Comparison of ENCODE assay signal across 24 mouse cellular contexts in the genomic region with DNA sequence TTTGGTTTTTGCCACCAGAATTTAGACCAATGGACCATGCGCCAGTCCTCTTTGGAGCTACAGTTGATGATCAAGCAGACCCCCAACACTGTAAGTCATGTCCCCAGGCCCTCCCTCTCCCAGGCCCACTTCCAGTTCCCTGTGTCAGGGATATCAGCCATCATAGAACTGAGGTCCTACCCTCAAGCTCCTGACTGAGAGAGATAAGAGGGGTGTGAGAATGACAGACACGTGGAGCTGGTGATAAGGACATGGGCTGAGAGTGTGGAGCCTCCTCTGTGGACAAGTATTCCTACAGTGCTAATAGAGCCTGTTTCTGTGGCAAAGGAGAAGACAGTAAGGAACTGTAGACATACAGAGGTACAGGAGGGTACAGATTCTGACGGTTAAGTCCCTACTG. TPM values are rescaled to one million over a fixed set of nuclear protein-coding genes. Genes with fewer than 3 reads are reported as not detected.
DNase-seq lines count a peak whose midpoint lies in the region; ATAC-seq and TF ChIP-seq lines count a peak whose summit lies in the region.
"Had no signal": no experiment of that assay in that cellular context is flagged by ENCODE, and none has a peak within 500 bp of the region (broad histone marks: within the 10 kb centered on the region; RNA-seq: fewer than 3 reads in every experiment).

No protein-coding gene starts in this region.

- peaks cover 96% of the 10 kb centered on the region for H3K36me3 ChIP-seq in kidney, embryonic 15.5 days
- 0 out of 2 replicates have a peak, but pooled peaks cover 4% of the 10 kb centered on the region for H3K36me3 ChIP-seq in intestine, embryonic 16.5 days (ENCODE audit: control insufficient read depth, insufficient read depth, low read length)
- no peaks in the 10 kb centered on the region; the same call in none of the 2 replicates for H3K36me3 ChIP-seq in midbrain, embryonic 11.5 days (ENCODE audit: control insufficient read depth, insufficient read depth, low read length)

- no peak for TF ChIP-seq POLR2A in cerebellum, adult 2 months (IDR thresholded peaks at IDR 0.05; ENCODE audit: borderline replicate concordance, insufficient read depth, low read length)

- no peaks in the 10 kb centered on the region for H3K9me3 ChIP-seq in kidney, embryonic 15.5 days (replicated peaks)
- no peaks in the 10 kb centered on the region for H3K9me3 ChIP-seq in intestine, embryonic 16.5 days (ENCODE audit: control insufficient read depth, low read length)
- H3K9me3 ChIP-seq in midbrain, embryonic 11.5 days (ENCODE audit: control insufficient read depth, low read length) = no peaks in the 10 kb centered on the region
- H3K9me3 ChIP-seq: embryonic facial prominence, embryonic 13.5 days; forebrain, embryonic 12.5 days; limb, embryonic 15.5 days; midbrain, embryonic 10.5 days had no signal

- WGBS in kidney, embryonic 15.5 days = 85% methylated on average over 3 of the region's 3 CpGs
- WGBS in intestine, embryonic 16.5 days = 81% methylated on average over 3 of the region's 3 CpGs
- WGBS in midbrain, embryonic 11.5 days = 91% methylated on average over 3 of the region's 3 CpGs
- WGBS in cerebellum, adult 2 months = 86% methylated on average over 3 of the region's 3 CpGs

- no peak for DNase-seq in kidney, adult 18-20 months
- DNase-seq in c-Kit-negative CD71-positive TER-119-positive erythroid progenitor cells, embryonic 14.5 days (ENCODE audit: low read depth, low spot score) = peak; percentile 72
- no peak for DNase-seq in midbrain, embryonic 11.5 days (ENCODE audit: low spot score, missing footprints)
- DNase-seq in cerebellum, adult 2 months = no peak
- DNase-seq: adrenal gland, postnatal 10 days; cerebellum, postnatal 25 days; heart, postnatal 4 days; kidney, postnatal 25 days; lung, postnatal 14 days; thymus, adult 18-20 months had no signal

- ATAC-seq in kidney, embryonic 15.5 days (replicated peaks; ENCODE audit: low FRiP score) = peak; percentile 62; the same call in 1 of the 2 replicates
- ATAC-seq in intestine, embryonic 16.5 days = peak; percentile 79
- ATAC-seq in megakaryocyte progenitor cell, adult 5-6 weeks (replicated peaks; ENCODE audit: poor library complexity) = peak; percentile 92
- ATAC-seq in midbrain, embryonic 11.5 days (ENCODE audit: low FRiP score) = no peak
- ATAC-seq: inflammation-experienced regulatory T-cells, adult 6 months had no signal

- no peak overlapping the region for H3K4me3 ChIP-seq in kidney, embryonic 15.5 days (replicated peaks)
- H3K4me3 ChIP-seq in intestine, embryonic 16.5 days (ENCODE audit: low read length) = no peak overlapping the region
- no peak overlapping the region for H3K4me3 ChIP-seq in midbrain, embryonic 11.5 days (ENCODE audit: low read depth, low read length)
- no peak overlapping the region for H3K4me3 ChIP-seq in cerebellum, adult 2 months (replicated peaks; ENCODE audit: insufficient read depth, low read depth, low read length)
- H3K4me3 ChIP-seq: embryonic facial prominence, embryonic 13.5 days; forebrain, embryonic 12.5 days; limb, embryonic 15.5 days; midbrain, embryonic 10.5 days had no signal

- no peak overlapping the region for H3K27ac ChIP-seq in kidney, embryonic 15.5 days
- no peak overlapping the region for H3K27ac ChIP-seq in intestine, embryonic 16.5 days (ENCODE audit: low read length)
- no peak overlapping the region for H3K27ac ChIP-seq in midbrain, embryonic 11.5 days (ENCODE audit: low read depth, low read length)
- H3K27ac ChIP-seq in cerebellum, adult 2 months (ENCODE audit: insufficient read depth, low read length) = no peak overlapping the region
- H3K27ac ChIP-seq: embryonic facial prominence, embryonic 13.5 days; forebrain, embryonic 12.5 days; limb, embryonic 15.5 days; midbrain, embryonic 10.5 days had no signal

- no peak for TF ChIP-seq CTCF in cerebellum, adult 2 months (IDR thresholded peaks at IDR 0.05; ENCODE audit: borderline replicate concordance, insufficient read depth, low read depth, low read length)

- H3K4me1 ChIP-seq in kidney, embryonic 15.5 days = no peaks in the 10 kb centered on the region
- no peaks in the 10 kb centered on the region for H3K4me1 ChIP-seq in intestine, embryonic 16.5 days (ENCODE audit: control insufficient read depth, insufficient read depth, low read length)
- no peaks in the 10 kb centered on the region for H3K4me1 ChIP-seq in midbrain, embryonic 11.5 days (ENCODE audit: control insufficient read depth, insufficient read depth, low read length)
- H3K4me1 ChIP-seq in cerebellum, adult 2 months (ENCODE audit: control insufficient read depth, insufficient read depth, low read length) = no peaks in the 10 kb centered on the region
- H3K4me1 ChIP-seq: embryonic facial prominence, embryonic 13.5 days; forebrain, embryonic 12.5 days; limb, embryonic 15.5 days; midbrain, embryonic 10.5 days had no signal

- peaks cover 9% of the 10 kb centered on the region; the same call in 1 of the 2 replicates for H3K27me3 ChIP-seq in kidney, embryonic 15.5 days
- no peaks in the 10 kb centered on the region for H3K27me3 ChIP-seq in intestine, embryonic 16.5 days (replicated peaks; ENCODE audit: control insufficient read depth, insufficient read depth, low read length)
- H3K27me3 ChIP-seq in midbrain, embryonic 11.5 days (ENCODE audit: control insufficient read depth, insufficient read depth, low read length) = no peaks in the 10 kb centered on the region
- H3K27me3 ChIP-seq in cerebellum, adult 2 months (ENCODE audit: control insufficient read depth, insufficient read depth, low read length) = no peaks in the 10 kb centered on the region

- no peak overlapping the region for H3K9ac ChIP-seq in kidney, embryonic 15.5 days
- no peak overlapping the region for H3K9ac ChIP-seq in intestine, embryonic 16.5 days (ENCODE audit: low read depth, low read length)
- no peak overlapping the region for H3K9ac ChIP-seq in midbrain, embryonic 11.5 days (ENCODE audit: low read length)
- H3K9ac ChIP-seq: embryonic facial prominence, embryonic 13.5 days; forebrain, embryonic 12.5 days; limb, embryonic 15.5 days had no signal

- no peak overlapping the region for H3K4me2 ChIP-seq in kidney, embryonic 15.5 days
- H3K4me2 ChIP-seq in intestine, embryonic 16.5 days (ENCODE audit: low read depth, low read length) = no peak overlapping the region
- H3K4me2 ChIP-seq in midbrain, embryonic 11.5 days = no peak overlapping the region
- H3K4me2 ChIP-seq: embryonic facial prominence, embryonic 13.5 days; forebrain, embryonic 12.5 days; limb, embryonic 15.5 days had no signal

RNA-seq across cellular contexts. Expression of a gene that starts 11.4 kb away (rescaled TPM):
- polyA plus RNA-seq in kidney, embryonic 15.5 days (2015; fragmentation: Nextera tagmentation; extraction: Ambion mirVana) = 4.8 and 5.3 TPM in 2 replicates
- 3.6 and 4.1 TPM in 2 replicates for polyA plus RNA-seq in intestine, embryonic 16.5 days (2015; fragmentation: Nextera tagmentation; extraction: Ambion mirVana)
- total RNA-seq in megakaryocyte progenitor cell, adult 5-6 weeks (2015) = not detected in 2 replicates
- 0.24 TPM in 1 of 2 replicates, not detected in the other for total RNA-seq in megakaryocyte progenitor cell, adult 5-6 weeks (2017)
- 21.7 and 24.2 TPM in 2 replicates for polyA plus RNA-seq in midbrain, embryonic 11.5 days (2014; fragmentation: Nextera tagmentation; extraction: Ambion mirVana)
- 36.9 and 38.5 TPM in 2 replicates for polyA plus RNA-seq in cerebellum, adult 2 months (2012; rRNA removed)

RNA-seq across cellular contexts. Expression of a gene that starts 13.7 kb away (rescaled TPM):
- polyA plus RNA-seq in kidney, embryonic 15.5 days (2015; fragmentation: Nextera tagmentation; extraction: Ambion mirVana) = 32.3 and 35.6 TPM in 2 replicates
- polyA plus RNA-seq in intestine, embryonic 16.5 days (2015; fragmentation: Nextera tagmentation; extraction: Ambion mirVana) = 19.9 and 22.3 TPM in 2 replicates
- total RNA-seq in megakaryocyte progenitor cell, adult 5-6 weeks (2015) = 54.0 and 64.0 TPM in 2 replicates
- 29.2 and 31.6 TPM in 2 replicates for total RNA-seq in megakaryocyte progenitor cell, adult 5-6 weeks (2017)
- polyA plus RNA-seq in midbrain, embryonic 11.5 days (2014; fragmentation: Nextera tagmentation; extraction: Ambion mirVana) = 37.9 and 39.5 TPM in 2 replicates
- polyA plus RNA-seq in cerebellum, adult 2 months (2012; rRNA removed) = 54.4 and 64.5 TPM in 2 replicates

RNA-seq across cellular contexts. Expression of a gene that starts 18.7 kb away (rescaled TPM):
- not detected in 2 replicates for polyA plus RNA-seq in kidney, embryonic 15.5 days (2015; fragmentation: Nextera tagmentation; extraction: Ambion mirVana)
- not detected in 2 replicates for polyA plus RNA-seq in intestine, embryonic 16.5 days (2015; fragmentation: Nextera tagmentation; extraction: Ambion mirVana)
- not detected in 2 replicates for total RNA-seq in megakaryocyte progenitor cell, adult 5-6 weeks (2015)
- not detected in 2 replicates for total RNA-seq in megakaryocyte progenitor cell, adult 5-6 weeks (2017)
- polyA plus RNA-seq in midbrain, embryonic 11.5 days (2014; fragmentation: Nextera tagmentation; extraction: Ambion mirVana) = not detected in 2 replicates
- not detected in 2 replicates for polyA plus RNA-seq in cerebellum, adult 2 months (2012; rRNA removed)
- total RNA-seq: adrenal gland, postnatal 10 days; ES-E14; heart, postnatal 4 days; layer of hippocampus, postnatal 10 days; left cerebral cortex, postnatal 14 days had no signal
- polyA plus RNA-seq: embryonic facial prominence, embryonic 13.5 days; forebrain, embryonic 12.5 days; gonadal fat pad, adult 2 months; limb, embryonic 15.5 days; midbrain, embryonic 10.5 days; neural tube, embryonic 14.5 days; small intestine, adult 2 months had no signal

RNA-seq across cellular contexts. Expression of a gene that starts 19.5 kb away (rescaled TPM):
- 21.1 and 22.2 TPM in 2 replicates for polyA plus RNA-seq in kidney, embryonic 15.5 days (2015; fragmentation: Nextera tagmentation; extraction: Ambion mirVana)
- polyA plus RNA-seq in intestine, embryonic 16.5 days (2015; fragmentation: Nextera tagmentation; extraction: Ambion mirVana) = 15.6 and 15.7 TPM in 2 replicates
- 33.6 and 40.5 TPM in 2 replicates for total RNA-seq in megakaryocyte progenitor cell, adult 5-6 weeks (2015)
- total RNA-seq in megakaryocyte progenitor cell, adult 5-6 weeks (2017) = 19.2 and 28.9 TPM in 2 replicates
- polyA plus RNA-seq in midbrain, embryonic 11.5 days (2014; fragmentation: Nextera tagmentation; extraction: Ambion mirVana) = 4.1 and 4.3 TPM in 2 replicates
- 1.9 and 2.0 TPM in 2 replicates for polyA plus RNA-seq in cerebellum, adult 2 months (2012; rRNA removed)

RNA-seq across cellular contexts. Expression of a gene that starts 23.8 kb away (rescaled TPM):
- polyA plus RNA-seq in kidney, embryonic 15.5 days (2015; fragmentation: Nextera tagmentation; extraction: Ambion mirVana) = 0.23 TPM in 1 of 2 replicates, not detected in the other
- not detected in 2 replicates for polyA plus RNA-seq in intestine, embryonic 16.5 days (2015; fragmentation: Nextera tagmentation; extraction: Ambion mirVana)
- 1.0 TPM in 1 of 2 replicates, not detected in the other for total RNA-seq in megakaryocyte progenitor cell, adult 5-6 weeks (2015)
- total RNA-seq in megakaryocyte progenitor cell, adult 5-6 weeks (2017) = 0.91 TPM in 1 of 2 replicates, not detected in the other
- polyA plus RNA-seq in midbrain, embryonic 11.5 days (2014; fragmentation: Nextera tagmentation; extraction: Ambion mirVana) = not detected in 2 replicates
- polyA plus RNA-seq in cerebellum, adult 2 months (2012; rRNA removed) = not detected in 2 replicates
- total RNA-seq: ES-E14; layer of hippocampus, postnatal 10 days; left cerebral cortex, postnatal 14 days had no signal
- polyA plus RNA-seq: embryonic facial prominence, embryonic 13.5 days; forebrain, embryonic 12.5 days; limb, embryonic 15.5 days; midbrain, embryonic 10.5 days; neural tube, embryonic 14.5 days had no signal
